Mouse (Mus musculus): Measurements from ENCODE around the gene Ntsr2. TPM values are rescaled to one million over a fixed set of nuclear protein-coding genes. Genes with fewer than 3 reads are reported as not detected.

The Ntsr2 gene
- not detected in 2 replicates for polyA plus RNA-seq (2015; fragmentation: Nextera tagmentation; extraction: Ambion mirVana)

- Histone ChIP-seq H3K4me1 (peaks cover 8% of the 10 kb centered on the region), H3K4me2 (replicated peaks) (peak within 1 kb of the TSS; percentile 54), H3K4me3 (replicated peaks) (peak within 1 kb of the TSS; percentile 23), H3K9ac (no peak within 1 kb of the TSS), H3K27ac (replicated peaks) (no peak within 1 kb of the TSS), H3K36me3 (no peaks in the 10 kb centered on the region), H3K27me3 (peaks cover 50% of the 10 kb centered on the region), H3K9me3 (replicated peaks) (no peaks in the 10 kb centered on the region)
- WGBS, result 5% methylated on average over 57 of the region's 58 CpGs
- peak; percentile 83 for ATAC-seq (ENCODE audit: insufficient number of reproducible peaks, low FRiP score, low TSS enrichment, low read depth)
Observed at GRCm38 (mm10) chr12:16653332-16654093, at the start of gene Ntsr2. Ntsr2 (plus strand) TSS chr12:16653382.

- Histone ChIP-seq H3K4me1 (no peaks in the 10 kb centered on the region), H3K9ac (no peak overlapping the region), H3K4me2 (replicated peaks) (no peak overlapping the region), H3K27ac (replicated peaks) (no peak overlapping the region), H3K4me3 (replicated peaks) (no peak overlapping the region), H3K27me3 (no peaks in the 10 kb centered on the region), H3K9me3 (replicated peaks) (no peaks in the 10 kb centered on the region), H3K36me3 (no peaks in the 10 kb centered on the region)
- 65% methylated on average over 5 of the region's 5 CpGs for WGBS
- ATAC-seq (ENCODE audit: insufficient number of reproducible peaks, low FRiP score, low TSS enrichment, low read depth), result no peak
Observed at GRCm38 (mm10) chr12:16605624-16606023, 47.6 kb upstream of the Ntsr2 start.

DNA sequence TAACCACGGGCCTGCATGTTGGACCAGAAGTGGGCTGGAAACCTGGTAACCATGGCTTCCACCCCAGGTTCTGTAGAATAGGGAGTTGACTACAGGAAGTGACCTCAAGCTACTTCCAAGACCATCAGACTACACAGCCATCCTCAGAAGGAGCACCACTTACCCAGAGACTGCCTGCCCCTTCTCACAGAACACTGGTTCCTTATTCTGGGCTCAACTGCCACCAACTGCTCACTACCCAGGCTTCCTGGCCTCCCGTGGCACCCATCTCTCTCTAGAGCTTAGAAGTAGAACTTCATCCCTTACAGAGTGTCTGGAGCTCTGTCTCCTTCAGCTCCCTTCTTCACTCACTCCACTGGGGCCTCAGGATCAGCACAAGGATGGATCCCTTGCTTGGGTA, 42.2 kb upstream of the Ntsr2 start, which contains the start of gene Lpin1:
Gene Lpin1 (minus strand): TSS at position 31 of the 400 bp plus-strand sequence.
- Histone ChIP-seq H3K4me1 (no peaks in the 10 kb centered on the region), H3K9me3 (replicated peaks) (no peaks in the 10 kb centered on the region), H3K27me3 (no peaks in the 10 kb centered on the region), H3K4me3 (replicated peaks) (no peak within 1 kb of the TSS), H3K36me3 (no peaks in the 10 kb centered on the region), H3K4me2 (replicated peaks) (no peak within 1 kb of the TSS), H3K9ac (no peak within 1 kb of the TSS), H3K27ac (replicated peaks) (no peak within 1 kb of the TSS)
- no peak for ATAC-seq (ENCODE audit: insufficient number of reproducible peaks, low FRiP score, low TSS enrichment, low read depth)
- WGBS, result 79% methylated on average over 2 of the region's 2 CpGs

DNA sequence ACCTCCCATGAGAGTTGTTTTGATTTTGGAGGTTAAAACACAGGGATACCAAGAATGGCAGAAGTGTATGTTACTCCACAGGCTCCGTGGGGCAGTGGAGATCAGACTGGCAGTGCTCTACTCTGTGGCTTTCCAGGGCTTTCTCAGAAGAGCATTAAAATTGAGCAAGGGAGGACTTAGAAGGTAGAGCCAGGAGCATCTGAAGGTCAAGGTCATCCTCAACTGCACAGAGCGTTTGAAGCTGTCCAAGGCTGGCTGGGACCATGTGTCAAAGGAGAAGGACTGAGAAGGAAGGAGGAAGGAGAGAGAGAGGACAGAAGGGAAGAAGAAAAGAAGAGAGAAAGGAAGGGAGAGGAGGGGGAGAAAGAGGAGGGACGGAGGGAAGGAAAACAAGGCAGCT, 38.6 kb upstream of the Ntsr2 start:
- Histone ChIP-seq H3K36me3 (no peaks in the 10 kb centered on the region), H3K4me3 (replicated peaks) (no peak overlapping the region), H3K27me3 (no peaks in the 10 kb centered on the region), H3K27ac (replicated peaks) (no peak overlapping the region), H3K9me3 (replicated peaks) (no peaks in the 10 kb centered on the region), H3K9ac (no peak overlapping the region), H3K4me1 (peaks cover 15% of the 10 kb centered on the region), H3K4me2 (replicated peaks) (no peak overlapping the region)
- 62% methylated on average over 3 of the region's 3 CpGs for WGBS
- ATAC-seq (ENCODE audit: insufficient number of reproducible peaks, low FRiP score, low TSS enrichment, low read depth), result no peak

DNA sequence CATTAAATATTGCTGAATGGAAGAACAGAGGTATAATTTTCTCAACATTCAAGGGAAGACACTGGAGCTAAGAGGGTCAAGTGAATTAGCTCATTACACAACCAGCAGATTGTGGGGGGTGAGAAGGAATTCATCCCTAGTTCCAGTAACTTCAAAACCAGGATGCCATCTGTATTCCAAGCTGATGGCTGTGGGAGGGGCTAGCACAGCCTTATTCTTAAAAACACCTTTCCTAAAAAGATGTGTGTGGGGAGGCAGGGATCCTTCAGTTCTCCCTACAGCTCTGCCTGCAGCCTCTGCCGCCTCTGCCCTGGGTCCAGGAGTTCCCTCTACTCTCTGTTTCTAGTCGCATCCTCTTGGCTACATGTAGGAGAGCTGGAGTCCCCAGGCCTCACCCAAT, 37.4 kb upstream of the Ntsr2 start:
- 71% methylated on average over 2 of the region's 2 CpGs for WGBS
- Histone ChIP-seq H3K4me2 (replicated peaks) (no peak overlapping the region), H3K9ac (no peak overlapping the region), H3K4me3 (replicated peaks) (no peak overlapping the region), H3K27me3 (no peaks in the 10 kb centered on the region), H3K36me3 (no peaks in the 10 kb centered on the region), H3K4me1 (peaks cover 21% of the 10 kb centered on the region), H3K27ac (replicated peaks) (no peak overlapping the region), H3K9me3 (replicated peaks) (no peaks in the 10 kb centered on the region)
- no peak for ATAC-seq (ENCODE audit: insufficient number of reproducible peaks, low FRiP score, low TSS enrichment, low read depth)

GRCm38 (mm10) chr12:16618512-16619274, 34.5 kb upstream of the Ntsr2 start:
- H3K4me2 ChIP-seq (replicated peaks), result no peak overlapping the region; the same call in 1 of the 2 replicates
- H3K4me3 ChIP-seq (replicated peaks), result no peak overlapping the region
- peak overlapping the region; percentile 31; the same call in 1 of the 2 replicates for H3K27ac ChIP-seq (replicated peaks)
- H3K9me3 ChIP-seq (replicated peaks), result no peaks in the 10 kb centered on the region
- peaks cover 21% of the 10 kb centered on the region for H3K4me1 ChIP-seq
- H3K27me3 ChIP-seq, result no peaks in the 10 kb centered on the region
- peak; percentile 78 for ATAC-seq (ENCODE audit: insufficient number of reproducible peaks, low FRiP score, low TSS enrichment, low read depth)
- H3K36me3 ChIP-seq, result no peaks in the 10 kb centered on the region
- H3K9ac ChIP-seq, result no peak overlapping the region
- WGBS, result 16% methylated on average over 12 of the region's 12 CpGs

- peaks cover 21% of the 10 kb centered on the region for H3K4me1 ChIP-seq
- H3K27ac ChIP-seq (replicated peaks), result peak overlapping the region; percentile 31; the same call in 1 of the 2 replicates
- no peak overlapping the region for H3K4me3 ChIP-seq (replicated peaks)
- 54% methylated on average over 6 of the region's 6 CpGs for WGBS
- no peaks in the 10 kb centered on the region for H3K27me3 ChIP-seq
- H3K4me2 ChIP-seq (replicated peaks), result no peak overlapping the region
- H3K9me3 ChIP-seq (replicated peaks), result no peaks in the 10 kb centered on the region
- no peaks in the 10 kb centered on the region for H3K36me3 ChIP-seq
- H3K9ac ChIP-seq, result no peak overlapping the region
- ATAC-seq (ENCODE audit: insufficient number of reproducible peaks, low FRiP score, low TSS enrichment, low read depth), result peak; percentile 37; the same call in 1 of the 2 replicates
Observed at GRCm38 (mm10) chr12:16619453-16619852, 33.7 kb upstream of the Ntsr2 start.

DNA sequence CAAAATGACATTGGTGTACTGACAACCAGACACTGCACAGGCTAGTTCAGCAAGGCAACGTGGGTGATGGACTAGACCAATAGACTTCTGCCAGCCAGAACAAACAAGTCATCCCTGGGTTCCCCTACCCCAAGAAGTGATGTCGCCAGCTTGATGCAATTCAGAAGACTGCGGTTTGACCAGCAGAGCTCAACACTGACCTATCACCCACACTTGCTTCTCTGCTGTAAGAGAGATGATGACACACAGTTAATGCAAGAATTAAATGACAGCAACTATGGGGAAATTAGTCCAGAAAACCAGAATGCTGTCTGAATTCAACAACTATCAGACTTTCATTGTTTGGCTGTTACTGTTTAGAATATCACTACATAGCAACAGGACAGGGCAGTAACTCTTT, 33.0 kb upstream of the Ntsr2 start:
- no peak for ATAC-seq (ENCODE audit: insufficient number of reproducible peaks, low FRiP score, low TSS enrichment, low read depth)
- H3K36me3 ChIP-seq, result no peaks in the 10 kb centered on the region
- 87% methylated on average over 3 of the region's 3 CpGs for WGBS

GRCm38 (mm10) chr12:16630152-16630865, 22.9 kb upstream of the Ntsr2 start:
- WGBS, result 72% methylated on average over 7 of the region's 7 CpGs

More for the DNA sequence above, 33.0 kb upstream of the Ntsr2 start:
- Histone ChIP-seq H3K9ac (no peak overlapping the region), H3K4me3 (replicated peaks) (no peak overlapping the region), H3K4me2 (replicated peaks) (no peak overlapping the region), H3K4me1 (peaks cover 21% of the 10 kb centered on the region), H3K9me3 (replicated peaks) (no peaks in the 10 kb centered on the region), H3K27ac (replicated peaks) (no peak overlapping the region), H3K27me3 (no peaks in the 10 kb centered on the region)

GRCm38 (mm10) chr12:16630866-16631185, 22.4 kb upstream of the Ntsr2 start:
- 87% methylated on average over 1 of the region's 1 CpGs for WGBS
- Histone ChIP-seq H3K4me3 (replicated peaks) (no peak overlapping the region), H3K27ac (replicated peaks) (no peak overlapping the region), H3K27me3 (no peaks in the 10 kb centered on the region), H3K4me2 (replicated peaks) (no peak overlapping the region), H3K9ac (no peak overlapping the region), H3K36me3 (no peaks in the 10 kb centered on the region), H3K4me1 (no peaks in the 10 kb centered on the region), H3K9me3 (replicated peaks) (no peaks in the 10 kb centered on the region)
- ATAC-seq (ENCODE audit: insufficient number of reproducible peaks, low FRiP score, low TSS enrichment, low read depth), result no peak

More at GRCm38 (mm10) chr12:16630152-16630865, 22.9 kb upstream of the Ntsr2 start:
- Histone ChIP-seq H3K4me1 (no peaks in the 10 kb centered on the region), H3K4me3 (replicated peaks) (no peak overlapping the region), H3K27ac (replicated peaks) (no peak overlapping the region), H3K9ac (no peak overlapping the region), H3K9me3 (replicated peaks) (no peaks in the 10 kb centered on the region), H3K27me3 (no peaks in the 10 kb centered on the region), H3K36me3 (no peaks in the 10 kb centered on the region), H3K4me2 (replicated peaks) (no peak overlapping the region)
- ATAC-seq (ENCODE audit: insufficient number of reproducible peaks, low FRiP score, low TSS enrichment, low read depth), result no peak

- no peak for ATAC-seq (ENCODE audit: insufficient number of reproducible peaks, low FRiP score, low TSS enrichment, low read depth)
- no peak overlapping the region for H3K4me3 ChIP-seq (replicated peaks)
- no peaks in the 10 kb centered on the region for H3K4me1 ChIP-seq
- no peak overlapping the region for H3K27ac ChIP-seq (replicated peaks)
- no peak overlapping the region for H3K9ac ChIP-seq
- no peaks in the 10 kb centered on the region for H3K9me3 ChIP-seq (replicated peaks)
- no peaks in the 10 kb centered on the region for H3K27me3 ChIP-seq
- H3K4me2 ChIP-seq (replicated peaks), result no peak overlapping the region
- H3K36me3 ChIP-seq, result no peaks in the 10 kb centered on the region
- 40% methylated on average over 2 of the region's 2 CpGs for WGBS
Observed at GRCm38 (mm10) chr12:16631423-16631822, 21.8 kb upstream of the Ntsr2 start.
